Mouse (Mus musculus): Measurements from ENCODE around the gene Vmn1r40. TPM values are rescaled to one million over a fixed set of nuclear protein-coding genes. Genes with fewer than 3 reads are reported as not detected.

The Vmn1r40 gene
- total RNA-seq, 1 experiment from 2014 or later = not detected

DNA sequence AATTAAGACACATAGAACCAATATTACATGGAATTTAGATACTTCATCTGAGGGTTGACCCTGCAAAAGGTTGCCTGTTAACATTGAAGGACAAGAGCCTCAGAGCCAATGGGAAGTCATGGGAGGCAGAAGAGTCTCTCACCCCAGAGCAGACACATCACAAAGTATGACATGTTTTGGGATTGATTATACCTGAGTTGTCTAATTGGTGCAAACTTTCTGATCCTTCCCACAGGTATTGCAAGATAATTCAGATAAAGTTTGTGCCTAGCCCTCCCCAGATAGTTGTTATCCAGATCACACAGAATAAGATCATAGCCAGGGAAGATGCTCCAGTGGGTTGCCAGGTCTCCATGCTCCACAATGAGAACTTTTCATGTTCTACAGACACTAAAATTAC, 33.1 kb downstream of the Vmn1r40 start, which contains the start of gene Vmn1r41:
Gene Vmn1r41, plus strand, starts transcription at position 301 of the 400 bp plus-strand sequence.
- ATAC-seq (replicated peaks; ENCODE audit: insufficient number of reproducible peaks, low FRiP score, low TSS enrichment, poor library complexity, severe bottlenecking) = no peak

DNA sequence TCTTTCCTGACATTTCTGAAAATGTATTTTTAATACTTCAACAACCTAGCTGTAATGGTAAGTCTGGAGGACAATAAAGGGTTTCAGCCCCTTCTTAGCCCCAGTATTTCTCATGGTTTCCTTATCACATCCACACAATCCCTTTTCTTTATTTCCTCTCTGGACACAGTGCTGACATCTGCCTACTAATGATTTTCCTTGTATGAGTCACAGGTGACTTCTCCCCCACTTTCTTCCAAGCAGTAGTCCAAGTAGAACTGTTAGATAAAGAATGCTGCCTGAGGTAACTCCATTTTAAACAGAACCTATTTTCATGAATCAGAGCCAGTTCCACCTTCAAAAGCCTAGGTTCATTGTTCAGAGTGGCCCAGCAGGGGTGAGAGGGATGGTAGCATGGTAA, 35.5 kb downstream of the Vmn1r40 start:
- ATAC-seq (replicated peaks; ENCODE audit: insufficient number of reproducible peaks, low FRiP score, low TSS enrichment, poor library complexity, severe bottlenecking) = no peak

Other genes starting within 250 kb of the Vmn1r40 start
- 0.29 to 0.68 TPM in 2 of 3 replicates, not detected in the other for gene Chchd6, start 111.9 kb upstream of the Vmn1r40 start, total RNA-seq (2017)
- 2.6 to 6.7 TPM (median 3.6 TPM) in 3 replicates for gene Txnrd3, start 63.6 kb upstream of the Vmn1r40 start, total RNA-seq (2017)
- not detected in 3 replicates for gene Vmn1r41, start 33.2 kb downstream of the Vmn1r40 start, total RNA-seq (2017)
- not detected in 3 replicates for gene Vmn1r42, start 168.9 kb downstream of the Vmn1r40 start, total RNA-seq (2017)
- not detected in 3 replicates for gene Vmn1r43, start 168.9 kb downstream of the Vmn1r40 start, total RNA-seq (2017)
- not detected in 3 replicates for gene Vmn1r44, start 176.1 kb downstream of the Vmn1r40 start, total RNA-seq (2017)
- not detected in 3 replicates for gene Vmn1r45, start 233.1 kb downstream of the Vmn1r40 start, total RNA-seq (2017)